Mouse (Mus musculus) CD8-positive naive resting alpha-beta T cell, adult 2 months (primary cell): Measurements from ENCODE around the gene Cd244a.
A peak's percentile ranks its signal among the peaks of the same experiment; 100 is the strongest.

Experiments
- DNase-seq, 2 experiments: peaks; one replicate each; pipeline ENCODE4 v3.0.0; 2022; ENCODE audit warnings: low read depth in 2 of 2, low spot score in 2 of 2

The Cd244a gene

DNA sequence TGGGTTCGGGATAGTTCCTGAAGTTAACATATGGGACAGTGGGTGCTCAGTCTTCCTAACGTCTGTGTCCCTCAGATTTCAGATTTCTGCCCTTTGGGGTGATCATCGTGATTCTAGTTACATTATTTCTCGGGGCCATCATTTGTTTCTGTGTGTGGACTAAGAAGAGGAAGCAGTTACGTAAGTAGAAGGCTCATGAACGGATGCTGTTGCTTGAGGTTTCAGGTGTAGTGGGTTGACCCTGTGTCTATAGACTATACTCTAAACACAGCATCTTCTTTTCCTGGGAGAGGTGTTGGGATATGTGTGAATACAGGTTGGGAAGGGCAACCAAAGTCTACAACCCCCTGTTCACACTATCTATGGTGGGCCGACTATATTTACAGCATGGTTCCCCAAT, 18.2 kb downstream of the Cd244a start:
- DNase-seq: no peak

DNA sequence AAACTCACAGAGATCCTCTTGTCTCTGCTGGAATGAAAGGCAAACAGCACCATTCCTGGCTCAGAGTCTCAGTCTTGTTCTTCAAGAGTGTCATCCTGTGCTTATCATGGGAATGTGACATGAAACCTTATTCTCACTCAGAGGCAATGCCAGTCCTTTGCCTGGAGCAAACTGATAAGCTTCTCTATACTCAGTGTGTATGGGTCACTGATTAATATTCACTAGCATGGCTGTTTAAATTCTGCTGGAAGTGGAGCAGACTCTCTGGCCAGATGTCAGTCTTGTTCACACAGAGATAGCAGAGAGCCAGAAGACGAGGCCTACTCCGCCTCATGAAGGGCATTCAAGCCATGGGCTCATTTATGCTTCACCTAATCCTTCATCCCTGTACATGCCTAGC, 25.6 kb downstream of the Cd244a start:
- DNase-seq: no peak

GRCm38 (mm10) chr1:171604686-171605085, 45.7 kb downstream of the Cd244a start:
- DNase-seq: no peak

DNA sequence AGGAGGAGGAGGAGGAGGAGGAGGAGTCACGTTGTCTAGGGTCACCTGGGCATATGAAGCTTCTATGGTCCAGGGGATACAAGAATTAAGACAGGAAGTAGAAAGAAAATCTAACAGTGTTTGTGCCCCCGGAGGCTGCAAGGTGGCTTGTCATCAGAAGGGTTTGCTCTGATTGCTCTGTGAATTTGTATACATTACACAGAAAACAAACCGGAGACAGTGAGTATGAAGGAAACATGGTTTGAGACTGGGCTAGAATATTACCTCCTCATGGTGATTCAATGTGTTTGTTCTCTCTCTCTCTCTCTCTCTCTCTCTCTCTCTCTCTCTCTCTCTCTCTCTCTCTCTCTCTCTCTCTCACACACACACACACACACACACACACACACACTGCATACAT, 47.7 kb downstream of the Cd244a start:
- DNase-seq: no peak

- DNase-seq: peak; percentile 75 to 78
Observed at GRCm38 (mm10) chr1:171607176-171607575, 48.2 kb downstream of the Cd244a start, which contains the start of gene Ly9. TSS of gene Ly9 (minus strand) at chr1:171607410.

DNA sequence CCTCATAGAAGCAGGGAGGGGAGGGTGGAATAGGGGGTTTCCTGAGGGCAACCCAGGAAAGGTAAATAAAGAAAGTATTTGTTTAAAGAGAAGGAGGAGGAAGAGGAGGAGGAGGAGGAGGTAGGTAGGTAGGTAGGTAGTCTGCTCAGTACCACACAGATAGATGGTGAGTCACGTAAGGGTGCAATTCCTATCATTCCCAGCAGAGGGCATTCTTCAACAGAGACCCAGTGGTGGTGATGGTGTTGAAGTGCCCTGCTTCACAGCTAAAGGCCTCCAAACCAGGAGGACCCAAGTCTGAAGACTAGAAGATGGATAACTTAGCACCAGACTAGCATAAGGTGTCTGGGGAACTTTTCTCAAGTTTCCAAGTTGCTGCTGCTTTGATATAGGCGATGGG, 51.0 kb downstream of the Cd244a start:
- peak in 1 of 2 experiments; percentile 40 for DNase-seq

DNA sequence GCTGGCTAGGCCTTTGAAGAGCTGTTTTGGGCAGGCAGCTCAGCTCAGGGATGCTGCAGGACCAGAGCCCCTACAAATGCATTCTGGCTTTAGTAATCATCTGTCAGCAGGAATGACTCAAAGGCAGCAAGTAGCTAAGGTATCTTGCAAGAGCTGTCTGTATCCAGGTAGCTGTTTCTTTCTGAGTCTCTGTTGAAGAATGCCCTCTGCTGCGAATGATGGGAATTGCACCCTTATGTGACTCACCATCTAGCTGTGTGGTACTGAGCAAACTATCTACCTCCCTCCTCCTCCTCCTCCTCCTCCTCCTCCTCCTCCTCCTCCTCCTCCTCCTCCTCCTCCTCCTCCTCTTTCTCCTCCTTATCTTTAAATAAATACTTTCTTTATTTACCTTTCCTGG, 51.8 kb downstream of the Cd244a start:
- DNase-seq: peak in 1 of 2 experiments; percentile 44

- DNase-seq: peak in 1 of 2 experiments; percentile 34
Observed at GRCm38 (mm10) chr1:171613962-171614361, 55.0 kb downstream of the Cd244a start.

GRCm38 (mm10) chr1:171616881-171617515, 58.0 kb downstream of the Cd244a start:
- no peak for DNase-seq

DNA sequence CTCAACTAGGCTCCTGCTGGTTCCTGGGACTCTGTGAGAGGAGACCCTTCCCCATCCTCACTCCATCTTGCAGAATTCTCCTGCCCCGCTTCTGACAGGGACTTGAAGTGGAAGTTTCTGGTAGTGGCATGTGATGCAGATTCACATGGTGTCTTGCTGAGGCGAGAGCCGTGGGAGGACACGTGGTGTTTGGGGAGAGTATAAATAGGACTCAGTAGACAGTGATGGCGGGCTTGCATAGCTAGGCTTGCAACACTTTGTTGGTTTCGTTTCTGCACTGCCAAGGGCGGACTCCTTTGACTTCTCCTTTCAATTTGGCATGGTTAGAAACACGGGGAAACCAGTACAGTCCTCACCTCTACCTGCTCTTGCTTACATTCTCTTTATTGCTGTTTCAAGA, 60.0 kb downstream of the Cd244a start:
- DNase-seq: no peak

DNA sequence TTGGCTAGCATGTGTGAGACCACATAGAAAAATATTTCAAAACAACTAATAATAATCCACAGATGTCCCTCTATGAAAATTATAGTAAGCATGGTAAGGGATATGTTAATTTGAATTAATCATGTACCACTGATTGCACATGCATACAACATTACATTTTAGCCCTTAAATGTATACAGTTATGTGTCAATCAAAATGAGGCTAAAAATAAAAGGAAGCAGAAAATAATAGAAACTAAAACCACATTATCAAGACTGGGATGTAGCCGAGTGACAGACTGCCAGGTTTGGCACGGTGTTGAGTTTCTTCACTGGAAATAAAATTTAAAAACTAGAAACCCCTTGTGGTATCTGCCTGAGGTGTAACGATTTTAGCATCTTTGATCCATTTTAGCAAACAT, 60.7 kb downstream of the Cd244a start:
- no peak for DNase-seq

GRCm38 (mm10) chr1:171620091-171620490, 61.1 kb downstream of the Cd244a start:
- no peak for DNase-seq

- DNase-seq: peak in 1 of 2 experiments; percentile 15
Observed at GRCm38 (mm10) chr1:171627801-171628200, 68.8 kb downstream of the Cd244a start.

- DNase-seq: no peak
Observed at GRCm38 (mm10) chr1:171629168-171629567, 70.2 kb downstream of the Cd244a start.

DNA sequence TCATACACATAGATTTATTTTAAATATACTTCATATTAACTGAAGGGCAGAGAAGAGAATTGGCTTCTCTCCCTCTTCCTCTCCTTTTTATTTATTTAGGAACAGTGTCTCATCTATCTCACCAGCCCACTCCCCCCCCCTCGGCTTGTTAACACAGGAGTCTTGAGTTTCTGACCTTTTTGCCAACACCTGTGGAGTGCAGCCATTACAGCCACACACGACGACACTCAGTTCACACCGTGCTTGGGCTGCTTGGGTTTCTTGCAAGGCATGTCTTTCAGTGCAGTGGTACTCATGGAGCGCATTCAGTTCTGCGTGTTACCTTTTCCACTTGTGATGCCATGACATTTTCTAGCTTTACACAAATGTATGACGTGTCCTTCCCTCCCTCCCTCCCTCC, 71.0 kb downstream of the Cd244a start:
- DNase-seq: no peak

DNA sequence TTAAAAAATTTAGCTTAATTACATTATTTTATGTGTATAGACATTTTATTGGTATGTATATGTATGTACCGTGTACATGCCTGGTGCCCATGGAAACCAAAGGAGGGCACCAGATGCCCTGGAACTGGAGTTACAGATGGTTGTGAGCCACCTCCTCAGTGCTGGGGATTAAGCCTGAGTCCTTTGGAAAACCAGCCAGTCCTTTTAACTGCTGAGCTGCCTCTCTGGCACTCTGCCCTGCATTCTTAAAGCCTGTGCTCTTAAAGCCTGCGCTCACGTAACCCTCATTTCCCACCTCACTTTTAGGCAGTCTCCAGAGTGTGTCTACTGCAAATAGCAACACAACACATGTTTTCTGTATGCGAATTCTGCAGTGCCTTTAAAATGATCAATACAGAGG, 71.9 kb downstream of the Cd244a start:
- no peak for DNase-seq

DNA sequence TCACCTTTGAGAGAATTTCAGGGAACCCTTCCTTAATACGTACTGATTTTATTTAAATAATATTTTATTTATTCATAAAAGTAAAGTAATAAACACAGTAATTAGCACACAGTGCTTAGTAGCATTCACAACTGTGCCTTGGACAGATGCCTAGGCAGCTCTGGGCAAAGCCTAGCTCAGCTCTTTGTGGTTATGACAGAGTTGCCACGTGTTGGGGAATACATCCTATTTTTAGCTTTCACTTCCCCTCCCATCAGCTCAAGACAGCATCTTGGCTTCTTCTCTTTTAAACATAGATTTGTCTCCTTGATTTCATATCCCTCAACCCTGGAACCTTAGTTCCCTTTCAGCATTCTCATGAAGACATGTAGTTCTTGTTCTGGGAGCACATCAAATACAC, 72.5 kb downstream of the Cd244a start:
- no peak for DNase-seq

- DNase-seq: no peak
Observed at GRCm38 (mm10) chr1:171635696-171636095, 76.7 kb downstream of the Cd244a start.

DNA sequence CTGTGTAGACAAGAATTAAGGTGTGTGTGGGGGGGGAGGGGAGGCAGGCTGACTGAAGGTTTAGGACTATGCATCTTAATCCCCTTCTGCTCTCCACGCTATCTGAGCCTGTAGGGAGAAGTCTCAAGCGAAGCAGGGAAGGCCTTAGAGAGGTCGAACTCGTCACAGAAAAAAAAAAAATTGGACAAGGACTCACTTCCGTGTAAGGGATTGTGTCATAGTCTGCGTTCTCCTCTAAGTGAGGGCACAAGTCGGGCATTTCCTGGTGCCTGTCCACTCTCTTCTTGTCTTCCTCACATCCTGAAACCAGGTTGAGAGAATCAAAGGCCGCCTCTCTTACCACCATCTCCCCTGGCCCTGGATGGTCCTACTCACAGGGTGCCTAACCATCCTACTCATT, 78.1 kb downstream of the Cd244a start:
- no peak for DNase-seq

DNA sequence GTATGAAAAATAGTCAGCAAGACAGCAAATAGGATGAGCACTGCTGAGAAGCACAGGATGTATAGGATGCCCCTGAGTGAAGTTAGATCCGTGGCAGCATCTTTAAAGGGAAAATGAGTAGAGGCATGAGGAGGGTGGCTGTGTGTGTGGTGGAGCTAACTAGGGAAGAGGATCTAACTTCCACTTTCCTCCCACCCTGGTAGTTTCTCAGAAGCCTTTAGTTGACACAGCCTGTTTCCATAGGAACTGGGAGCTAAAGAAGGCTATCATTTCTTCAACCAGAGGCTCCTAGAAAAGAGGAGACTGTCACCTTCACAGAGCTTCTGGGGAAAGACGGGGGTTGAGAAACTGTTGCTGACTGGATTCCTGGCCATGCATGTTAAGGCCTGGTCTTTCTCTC, 79.7 kb downstream of the Cd244a start:
- DNase-seq: no peak

- DNase-seq: no peak
Observed at GRCm38 (mm10) chr1:171640796-171641195, 81.8 kb downstream of the Cd244a start.

GRCm38 (mm10) chr1:171643612-171644011, 84.6 kb downstream of the Cd244a start:
- peak; percentile 64 to 68 for DNase-seq

DNA sequence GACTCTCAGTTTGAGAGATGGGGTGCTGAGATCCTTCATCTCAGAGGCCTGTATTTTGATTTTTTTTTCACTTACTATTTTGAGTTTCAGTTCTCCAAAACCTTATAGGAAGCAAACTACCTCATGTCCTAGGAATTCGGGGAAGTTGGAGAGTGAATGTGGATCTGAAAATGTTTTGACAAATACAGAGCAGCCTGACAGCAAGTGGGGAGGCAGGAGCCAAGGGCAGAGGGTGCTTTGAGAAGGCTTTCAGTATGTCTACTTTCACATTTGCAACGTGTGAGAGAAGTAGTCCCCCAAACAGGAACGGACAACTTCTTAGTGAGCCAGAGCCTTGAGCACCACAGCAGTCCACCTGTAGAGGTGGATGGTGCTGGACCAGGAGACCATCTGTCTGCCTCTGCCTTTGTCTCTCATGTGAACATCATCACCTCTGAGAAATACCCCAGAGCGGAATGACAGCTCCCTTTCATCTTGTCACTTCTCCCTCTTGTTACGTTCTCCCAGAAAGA, 87.5 kb downstream of the Cd244a start:
- DNase-seq: no peak
